Mouse (Mus musculus) embryonic facial prominence, embryonic 14.5 days (tissue): ENCODE measurements at regions not wholly inside any gene's neighbourhood (a gene's known extent, or its start where the extent isn't known, plus 50 kb on each side); places are given as distances from the start of the nearest gene placed in this dataset.

Source experiments
- ATAC-seq: fragments of 200-750 bp; cut with Nextera tagmentation; 2 replicates; pipeline ENCODE4 v1.8.0; 2017; ENCODE audit warnings: low read depth, moderate number of reproducible peaks, moderate TSS enrichment
- DNase-seq: peaks from one replicate; pipeline ENCODE4 v3.0.0-alpha.2; 2015; ENCODE audit warnings: low spot score
- H3K27ac ChIP-seq: fragments of 300-500 bp; sonication (generic); replicated peaks from 2 replicates; pipeline ENCODE4 v1.5.1; 2014; ENCODE audit warnings: low read depth, mild to moderate bottlenecking, low read length, moderate library complexity
- H3K27me3 ChIP-seq: fragments of 300-500 bp; sonication (generic); replicated peaks from 2 replicates; pipeline ENCODE4 v1.6.1; 2014; ENCODE audit warnings: low read length; ENCODE audit not compliant: control insufficient read depth, insufficient read depth
- H3K36me3 ChIP-seq: fragments of 300-500 bp; sonication (generic); 2 replicates; pipeline ENCODE4 v1.6.1; 2014; ENCODE audit warnings: low read length, mixed read lengths; ENCODE audit not compliant: control insufficient read depth, insufficient read depth
- H3K4me1 ChIP-seq: fragments of 300-500 bp; sonication (generic); 2 replicates; pipeline ENCODE4 v1.6.1; 2014; ENCODE audit warnings: antibody characterized with exemption, low read length; ENCODE audit not compliant: control insufficient read depth, insufficient read depth
- H3K4me2 ChIP-seq: fragments of 300-500 bp; sonication (generic); 2 replicates; pipeline ENCODE4 v1.6.1; 2014; ENCODE audit warnings: low read depth, mild to moderate bottlenecking, low read length, moderate library complexity, mixed read lengths
- H3K4me3 ChIP-seq: fragments of 300-500 bp; sonication (generic); 2 replicates; pipeline ENCODE4 v1.5.1; 2014; ENCODE audit warnings: low read depth, mild to moderate bottlenecking, low read length
- H3K9ac ChIP-seq: fragments of 300-500 bp; sonication (generic); 2 replicates; pipeline ENCODE4 v1.6.1; 2014; ENCODE audit warnings: low read depth, mild to moderate bottlenecking, low read length, moderate library complexity, mixed read lengths
- H3K9me3 ChIP-seq: fragments of 300-500 bp; sonication (generic); 2 replicates; pipeline ENCODE4 v1.6.1; 2016; ENCODE audit warnings: low read length; ENCODE audit not compliant: control insufficient read depth
- WGBS: fragments of 180-500 bp; shearing (Covaris S2); extraction: QIAGEN DNeasy Blood & Tissue Kit; methylation state at CpG from one replicate; pipeline ENCODE4 v1.1.7; 2014; 5-methylcytosine and 5-hydroxymethylcytosine counted together

- Histone ChIP-seq H3K9ac (no peak overlapping the region), H3K36me3 (no peaks in the 10 kb centered on the region), H3K4me3 (no peak overlapping the region), H3K27me3 (no peaks in the 10 kb centered on the region), H3K9me3 (0 out of 2 replicates have a peak, but pooled peaks cover 5% of the 10 kb centered on the region), H3K4me2 (no peak overlapping the region), H3K4me1 (no peaks in the 10 kb centered on the region), H3K27ac (no peak overlapping the region)
- DNase-seq, result peak; percentile 87
- ATAC-seq, result peak; percentile 57; the same call in 1 of the 2 replicates
- 49% methylated on average over 7 of the region's 7 CpGs for WGBS
Measured at GRCm38 (mm10) chr9:73173589-73174247, 60.5 kb downstream of the Rsl24d1 start.

GRCm38 (mm10) chr9:73176645-73177044 lies 63.4 kb downstream of the Rsl24d1 start:
- ATAC-seq (no peak), DNase-seq (no peak)
- Histone ChIP-seq H3K36me3 (no peaks in the 10 kb centered on the region), H3K27me3 (no peaks in the 10 kb centered on the region), H3K4me2 (no peak overlapping the region), H3K9me3 (0 out of 2 replicates have a peak, but pooled peaks cover 2% of the 10 kb centered on the region), H3K4me1 (no peaks in the 10 kb centered on the region), H3K27ac (no peak overlapping the region), H3K4me3 (no peak overlapping the region), H3K9ac (no peak overlapping the region)

- DNase-seq, result no peak
- Histone ChIP-seq H3K9ac (no peak overlapping the region), H3K36me3 (no peaks in the 10 kb centered on the region), H3K4me1 (no peaks in the 10 kb centered on the region), H3K4me2 (no peak overlapping the region), H3K4me3 (no peak overlapping the region), H3K27me3 (no peaks in the 10 kb centered on the region), H3K27ac (no peak overlapping the region), H3K9me3 (0 out of 2 replicates have a peak, but pooled peaks cover 3% of the 10 kb centered on the region)
- 74% methylated on average over 5 of the region's 5 CpGs for WGBS
- ATAC-seq, result no peak
Measured at GRCm38 (mm10) chr9:73183356-73183755, 70.1 kb downstream of the Rsl24d1 start.

- H3K9me3 ChIP-seq, result 0 out of 2 replicates have a peak, but pooled peaks cover 3% of the 10 kb centered on the region
- no peaks in the 10 kb centered on the region for H3K27me3 ChIP-seq
- no peaks in the 10 kb centered on the region for H3K36me3 ChIP-seq
- no peaks in the 10 kb centered on the region for H3K4me1 ChIP-seq
- 44% methylated on average over 3 of the region's 3 CpGs for WGBS
- H3K4me3 ChIP-seq, result no peak overlapping the region
- H3K9ac ChIP-seq, result no peak overlapping the region
- no peak for ATAC-seq
- no peak for DNase-seq
- H3K4me2 ChIP-seq, result no peak overlapping the region
- H3K27ac ChIP-seq, result no peak overlapping the region
Measured at GRCm38 (mm10) chr9:73184908-73185307, 71.7 kb downstream of the Rsl24d1 start.

- H3K36me3 ChIP-seq, result no peaks in the 10 kb centered on the region
- no peak overlapping the region for H3K9ac ChIP-seq
- H3K4me3 ChIP-seq, result no peak overlapping the region
- H3K27ac ChIP-seq, result no peak overlapping the region
- DNase-seq, result no peak
- 0 out of 2 replicates have a peak, but pooled peaks cover 3% of the 10 kb centered on the region for H3K4me1 ChIP-seq
- no peak overlapping the region for H3K4me2 ChIP-seq
- ATAC-seq, result peak; percentile 22; the same call in 1 of the 2 replicates
- no peaks in the 10 kb centered on the region for H3K9me3 ChIP-seq
- 23% methylated on average over 11 of the region's 11 CpGs for WGBS
- no peaks in the 10 kb centered on the region for H3K27me3 ChIP-seq
Measured at GRCm38 (mm10) chr9:73192271-73192785, 79.1 kb downstream of the Rsl24d1 start.

GRCm38 (mm10) chr9:73198261-73199085 lies 85.2 kb downstream of the Rsl24d1 start:
- Histone ChIP-seq H3K36me3 (no peaks in the 10 kb centered on the region), H3K9ac (no peak overlapping the region), H3K4me1 (no peaks in the 10 kb centered on the region), H3K27me3 (no peaks in the 10 kb centered on the region), H3K4me3 (no peak overlapping the region), H3K27ac (no peak overlapping the region), H3K9me3 (no peaks in the 10 kb centered on the region), H3K4me2 (no peak overlapping the region)
- peak; percentile 11 for DNase-seq
- ATAC-seq, result no peak
- 83% methylated on average over 10 of the region's 10 CpGs for WGBS

- ATAC-seq (no peak), DNase-seq (no peak)
- H3K4me2 ChIP-seq, result no peak overlapping the region
- no peak overlapping the region for H3K4me3 ChIP-seq
- H3K9ac ChIP-seq, result no peak overlapping the region
- WGBS, result 44% methylated on average over 6 of the region's 6 CpGs
- H3K27ac ChIP-seq, result no peak overlapping the region
- no peaks in the 10 kb centered on the region for H3K4me1 ChIP-seq
- no peaks in the 10 kb centered on the region for H3K27me3 ChIP-seq
- no peaks in the 10 kb centered on the region for H3K36me3 ChIP-seq
- no peaks in the 10 kb centered on the region for H3K9me3 ChIP-seq
Measured at GRCm38 (mm10) chr9:73223111-73223510, 109.9 kb downstream of the Rsl24d1 start.

- Histone ChIP-seq H3K27me3 (no peaks in the 10 kb centered on the region), H3K36me3 (no peaks in the 10 kb centered on the region), H3K4me1 (no peaks in the 10 kb centered on the region), H3K4me2 (no peak overlapping the region), H3K4me3 (no peak overlapping the region), H3K9me3 (no peaks in the 10 kb centered on the region), H3K9ac (no peak overlapping the region), H3K27ac (no peak overlapping the region)
- ATAC-seq, result no peak
- DNase-seq, result no peak
- 53% methylated on average over 5 of the region's 5 CpGs for WGBS
Measured at GRCm38 (mm10) chr9:73240188-73240587, 127.0 kb downstream of the Rsl24d1 start.
